Mouse (Mus musculus): Measurements from ENCODE around the gene Tmem184c.

Tmem184c gene

DNA sequence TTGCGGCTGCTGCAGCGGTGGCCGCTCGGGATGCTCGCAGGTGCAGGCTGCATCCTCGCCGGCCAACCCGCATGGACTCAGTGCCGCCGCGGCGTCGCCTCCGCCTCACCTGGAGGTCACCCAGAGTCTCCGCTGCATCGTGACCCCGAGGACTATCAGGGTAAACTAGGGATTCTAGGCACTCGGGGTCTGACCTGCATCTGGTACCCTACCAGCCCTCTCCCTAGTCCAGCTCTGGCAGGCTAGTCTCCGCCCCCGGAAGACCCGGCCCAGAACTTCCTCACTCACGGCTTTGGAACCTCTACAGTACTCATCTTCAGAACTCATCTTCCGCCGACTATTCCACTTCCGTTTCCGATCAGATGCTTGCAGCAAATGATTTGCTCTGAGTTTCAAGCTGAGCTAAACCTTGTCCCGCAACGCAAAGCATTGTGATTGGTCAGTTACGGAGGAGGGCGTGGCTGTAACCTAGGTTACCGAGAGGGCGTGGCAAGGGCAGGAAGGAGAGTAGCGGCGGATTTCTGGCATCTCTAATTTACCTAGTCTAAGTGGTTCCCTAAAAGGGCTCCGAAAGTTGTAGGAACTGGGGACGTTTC is at the start of gene Tmem184c:
Gene Tmem184c (minus strand): TSS at position 325 of the 596 bp plus-strand sequence.
- peak; percentile 91 for DNase-seq (ENCODE audit: low spot score)

DNA sequence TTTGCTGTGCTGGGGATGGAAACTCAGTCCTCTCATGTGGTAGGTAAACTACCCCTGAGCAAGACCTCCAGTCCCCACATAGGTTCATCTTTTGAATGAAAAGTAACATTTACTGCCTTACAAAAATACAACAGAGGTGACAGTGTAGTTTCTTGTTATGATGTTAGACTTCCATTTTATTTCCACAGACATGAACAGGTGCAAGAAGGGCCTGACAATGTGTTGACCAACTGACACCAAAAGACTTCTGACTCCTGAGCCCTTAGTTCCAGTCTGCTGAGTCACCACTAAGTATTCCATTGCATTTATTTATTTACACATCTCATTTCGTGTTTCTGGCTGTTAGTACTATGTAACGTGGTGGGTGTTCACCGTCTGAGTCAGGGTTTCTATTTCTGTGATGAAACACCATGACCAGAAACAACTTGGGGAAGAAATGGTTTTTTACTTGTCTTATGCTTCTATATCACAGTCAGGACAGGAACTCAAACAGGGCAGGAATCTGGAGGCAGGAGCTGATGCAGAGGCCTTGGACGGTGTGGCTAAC is 49.1 kb upstream of the Tmem184c start:
- no peak for DNase-seq (ENCODE audit: low spot score)

DNA sequence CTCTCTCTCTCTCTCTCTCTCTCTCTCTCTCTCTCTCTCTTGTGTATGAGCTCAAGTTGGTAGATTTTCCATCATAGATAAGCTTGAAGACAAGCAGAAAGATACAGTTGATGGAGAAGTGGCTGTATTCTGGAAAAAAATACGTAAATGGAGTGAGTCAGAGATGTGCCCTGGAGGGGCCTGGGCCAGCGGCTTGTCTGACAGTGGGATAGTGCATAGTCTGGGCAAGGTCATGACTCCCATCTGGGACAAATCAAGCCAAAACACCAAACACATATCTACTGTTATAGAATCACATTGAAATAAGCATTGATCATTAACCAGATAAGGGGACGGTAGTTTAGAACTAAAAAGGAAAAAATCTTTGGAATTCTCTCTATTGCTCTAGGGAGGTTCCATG is 47.9 kb upstream of the Tmem184c start:
- DNase-seq (ENCODE audit: low spot score): no peak

DNA sequence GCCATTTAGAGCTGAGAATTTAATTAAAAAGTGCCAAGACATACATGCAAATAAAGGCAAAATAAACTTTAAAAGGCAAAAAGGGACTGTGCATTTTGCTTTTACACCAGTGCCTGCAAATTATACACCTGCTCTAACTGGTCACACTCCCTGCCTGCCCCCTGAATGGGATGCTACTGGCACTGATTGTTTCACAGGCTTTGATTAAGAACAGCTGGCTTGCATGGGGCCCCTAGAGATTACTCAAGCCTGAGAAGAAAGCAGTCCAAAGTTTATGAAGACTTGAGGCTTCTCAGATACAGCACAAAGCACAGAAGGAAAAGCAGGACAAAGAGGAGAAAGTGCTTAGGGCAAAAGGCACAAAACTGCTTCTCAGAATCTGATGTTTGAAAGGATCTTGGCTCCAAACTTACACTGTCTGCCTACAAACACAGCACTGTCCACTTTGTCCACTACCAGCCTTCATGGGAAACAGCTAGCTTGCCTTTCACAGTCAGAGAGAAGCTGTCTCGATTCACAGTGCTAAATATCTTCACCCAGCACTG is 40.2 kb upstream of the Tmem184c start:
- no peak for DNase-seq (ENCODE audit: low spot score)

DNA sequence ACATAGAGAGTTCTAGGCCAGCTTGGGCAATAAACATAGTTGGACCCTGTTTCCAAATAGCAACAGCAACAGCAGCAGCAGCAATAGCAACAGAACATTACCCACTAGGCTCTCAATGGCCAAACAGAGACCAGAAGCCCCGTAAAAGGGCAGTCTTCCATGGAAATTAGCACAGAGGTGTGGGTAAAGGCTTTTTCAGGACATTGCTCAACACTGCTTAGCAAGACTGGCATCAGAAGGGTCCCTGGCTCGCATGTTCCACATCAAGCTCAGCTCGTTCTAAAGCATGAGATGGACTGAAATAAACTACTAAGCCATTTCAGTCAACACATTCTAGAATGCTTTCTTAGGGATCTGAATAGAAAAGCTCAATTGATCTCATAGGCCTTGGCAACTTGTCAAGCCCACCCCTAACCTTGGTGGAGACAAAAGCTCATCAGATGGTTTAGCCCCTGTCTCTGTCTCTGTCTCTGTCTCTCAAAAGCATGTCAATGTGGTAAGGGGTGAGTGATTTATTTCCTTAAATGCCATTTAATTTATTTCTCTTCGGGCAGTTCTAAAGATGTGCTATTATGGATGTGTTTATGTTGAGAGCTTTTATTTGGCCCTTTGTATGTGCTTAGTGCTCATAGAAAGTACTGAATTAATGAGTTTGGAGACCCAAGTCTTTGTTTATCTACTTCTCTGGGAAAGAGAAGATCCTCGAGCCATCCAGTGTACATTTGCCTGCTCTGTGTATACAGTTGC is 29.8 kb upstream of the Tmem184c start:
- DNase-seq (ENCODE audit: low spot score): no peak

DNA sequence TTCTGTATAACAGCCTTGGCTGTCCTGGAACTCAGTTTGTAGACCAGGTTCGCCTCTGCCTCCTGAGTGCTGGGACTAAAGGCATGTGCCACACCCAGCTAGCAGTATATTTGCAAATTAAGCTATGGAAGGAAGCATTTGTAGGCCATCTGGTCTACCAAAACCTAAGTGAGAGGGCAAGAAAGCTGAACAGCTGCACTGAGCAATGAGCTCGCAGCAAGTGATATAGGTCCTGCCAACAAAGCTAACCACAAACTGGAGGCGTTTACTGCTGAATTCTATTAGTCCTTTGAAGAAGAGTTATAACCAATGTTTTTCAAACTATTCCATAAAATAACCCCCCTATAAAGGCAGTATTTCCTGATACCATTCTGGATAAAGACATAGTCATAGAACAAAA is 27.1 kb upstream of the Tmem184c start:
- DNase-seq (ENCODE audit: low spot score): no peak

DNA sequence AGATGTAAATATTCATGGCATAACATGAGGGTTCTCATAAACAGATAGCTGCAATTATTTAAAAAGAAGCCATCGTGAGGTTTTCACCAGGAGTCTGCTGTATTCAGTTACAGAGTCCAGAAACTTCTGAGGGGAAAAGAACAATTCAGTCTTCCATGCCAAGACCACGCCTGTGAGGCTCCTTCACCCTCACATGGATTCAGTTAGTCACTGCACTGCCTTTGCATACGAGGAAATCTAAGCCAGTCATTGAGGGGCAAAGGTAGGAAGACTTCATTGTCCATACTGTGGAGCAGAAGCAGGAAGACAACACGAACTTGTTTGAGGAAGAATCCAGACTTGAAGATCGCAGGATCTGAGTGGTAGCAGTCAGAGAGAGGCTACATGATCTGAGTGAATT is 23.5 kb upstream of the Tmem184c start:
- no peak for DNase-seq (ENCODE audit: low spot score)

DNA sequence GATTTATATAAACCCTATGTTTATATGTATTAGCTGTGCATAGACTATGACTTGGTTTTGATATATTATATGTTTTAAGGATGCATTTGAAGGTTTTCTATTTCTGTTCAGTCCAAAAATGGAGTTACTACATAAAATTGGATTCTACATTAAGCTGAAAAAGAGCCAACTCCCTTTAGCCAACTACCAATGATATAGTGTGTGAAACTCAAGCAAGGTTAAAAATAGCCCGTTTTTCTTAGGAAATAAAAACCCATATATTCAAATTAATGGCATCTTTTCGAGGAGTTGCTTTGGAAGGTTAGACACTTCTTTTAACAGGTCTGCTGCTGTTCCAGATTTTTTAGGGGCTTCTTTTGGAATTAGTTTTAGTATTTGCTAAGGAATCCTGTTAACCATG is 22.7 kb upstream of the Tmem184c start:
- DNase-seq (ENCODE audit: low spot score): no peak

DNA sequence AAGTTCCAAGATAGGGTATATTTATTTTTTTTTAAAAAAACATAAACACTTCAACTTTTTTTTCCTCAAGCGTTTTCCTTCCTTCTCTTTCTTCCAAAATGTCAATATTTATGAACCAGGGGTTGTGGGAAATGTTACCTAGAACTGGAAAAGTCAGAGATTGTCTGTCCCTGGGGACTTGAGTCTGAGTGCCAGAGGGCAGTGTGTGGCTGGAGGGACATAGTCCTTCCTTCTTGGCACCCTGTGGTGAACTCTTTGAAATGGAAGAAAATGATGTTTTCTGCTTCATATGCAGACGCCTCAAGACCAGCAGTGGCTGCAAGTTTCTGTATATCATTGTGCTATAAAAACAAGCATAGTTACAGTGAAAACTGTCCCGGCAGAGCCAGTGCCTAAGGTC is 20.2 kb upstream of the Tmem184c start:
- DNase-seq (ENCODE audit: low spot score): no peak

DNA sequence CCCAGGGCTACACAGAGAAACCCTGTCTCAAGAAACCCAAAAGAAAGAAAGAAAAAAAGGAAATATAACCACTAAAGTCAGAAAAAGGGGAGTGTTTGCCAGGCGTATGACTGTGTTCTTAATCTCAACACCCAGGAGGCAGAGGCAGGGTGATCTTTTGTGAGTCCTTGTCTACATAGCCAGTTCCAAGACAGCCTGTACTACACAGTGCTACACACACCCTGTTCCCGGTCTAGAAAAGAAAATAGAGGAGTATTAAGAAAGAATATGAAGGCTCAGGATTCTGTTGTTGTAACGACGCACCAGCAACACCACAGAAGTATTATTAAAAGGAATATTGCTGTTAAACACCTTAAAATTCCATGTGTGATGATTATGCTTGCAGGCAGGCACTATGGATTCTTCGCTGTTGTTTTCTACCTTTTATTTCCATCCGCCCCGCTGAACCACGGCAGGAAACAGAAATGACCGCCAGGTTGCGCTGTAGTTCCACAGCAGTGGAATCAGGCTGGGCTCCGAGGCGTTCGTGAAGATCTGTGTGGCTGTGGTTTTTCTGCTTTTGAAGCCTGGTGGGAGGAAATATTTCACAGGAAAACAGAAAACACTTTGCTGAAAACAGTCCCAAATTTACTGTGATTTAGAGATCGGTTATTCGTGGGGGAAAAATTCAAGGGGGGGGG is 19.5 kb upstream of the Tmem184c start:
- peak; percentile 38 for DNase-seq (ENCODE audit: low spot score)

DNA sequence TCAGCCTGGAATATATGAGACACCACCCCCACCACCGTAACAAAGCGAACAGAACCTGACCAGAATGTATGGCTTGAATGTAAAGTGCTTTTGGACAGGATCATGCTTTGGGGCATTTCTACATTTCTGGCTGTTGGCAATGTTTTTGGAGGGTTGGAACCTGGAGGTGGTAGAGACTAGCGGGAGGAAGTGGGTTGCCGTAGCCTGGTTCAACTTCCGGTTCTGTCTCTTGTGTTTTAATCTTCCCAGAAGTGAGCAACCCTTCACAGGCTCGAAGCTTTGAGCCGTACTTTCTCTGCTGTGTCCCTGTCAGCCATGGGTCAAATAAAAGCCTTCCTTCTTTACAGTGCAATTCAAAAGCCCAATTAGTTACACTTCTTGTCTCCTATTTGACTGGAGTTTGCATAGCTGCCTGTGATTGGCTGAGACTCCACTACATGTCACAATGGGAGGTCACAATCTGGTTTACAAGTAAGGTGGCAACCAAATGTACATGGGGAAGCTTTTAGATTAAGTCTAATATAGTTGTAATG is 13.2 kb upstream of the Tmem184c start:
- no peak for DNase-seq (ENCODE audit: low spot score)

DNA sequence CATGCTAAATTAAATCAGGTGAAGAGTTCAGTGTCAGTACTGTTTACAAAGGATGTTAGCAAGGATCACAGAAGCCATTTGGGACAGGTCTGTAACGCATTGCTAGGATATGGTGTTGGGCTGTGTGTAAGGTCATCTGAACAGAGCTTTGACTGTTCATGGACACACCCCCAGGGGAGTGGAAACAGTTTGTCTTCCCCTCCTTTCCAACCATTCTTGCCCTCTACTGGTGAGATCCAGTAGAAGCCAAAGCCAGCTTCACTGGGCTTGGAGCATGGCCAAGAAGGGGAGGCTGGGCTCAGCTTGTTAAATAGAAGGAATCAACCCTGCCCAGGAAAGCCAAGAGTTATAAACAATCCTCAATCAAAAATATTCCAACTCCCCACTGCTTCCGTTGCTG is 7.4 kb upstream of the Tmem184c start:
- DNase-seq (ENCODE audit: low spot score): peak; percentile 3

DNA sequence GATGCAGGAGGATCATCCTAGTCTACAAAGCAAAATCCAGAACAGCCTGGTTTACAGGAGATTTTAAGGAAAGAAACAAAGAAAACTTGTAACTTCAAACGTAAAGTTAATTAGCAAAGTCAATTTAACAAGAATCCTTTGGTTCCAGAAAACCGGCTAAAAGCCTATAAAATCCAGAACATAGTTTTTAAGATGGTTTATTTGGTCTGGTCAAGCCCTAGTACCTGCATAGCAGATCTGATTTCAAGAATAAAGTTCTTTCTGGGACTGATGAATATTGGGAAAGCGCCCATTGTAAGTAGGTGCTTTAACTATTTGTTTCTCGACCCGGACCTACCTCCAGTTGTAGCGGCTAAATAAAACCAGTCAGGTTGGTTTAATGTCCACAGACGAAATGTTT is 877 bp downstream of the Tmem184c start:
- DNase-seq (ENCODE audit: low spot score): peak; percentile 2

DNA sequence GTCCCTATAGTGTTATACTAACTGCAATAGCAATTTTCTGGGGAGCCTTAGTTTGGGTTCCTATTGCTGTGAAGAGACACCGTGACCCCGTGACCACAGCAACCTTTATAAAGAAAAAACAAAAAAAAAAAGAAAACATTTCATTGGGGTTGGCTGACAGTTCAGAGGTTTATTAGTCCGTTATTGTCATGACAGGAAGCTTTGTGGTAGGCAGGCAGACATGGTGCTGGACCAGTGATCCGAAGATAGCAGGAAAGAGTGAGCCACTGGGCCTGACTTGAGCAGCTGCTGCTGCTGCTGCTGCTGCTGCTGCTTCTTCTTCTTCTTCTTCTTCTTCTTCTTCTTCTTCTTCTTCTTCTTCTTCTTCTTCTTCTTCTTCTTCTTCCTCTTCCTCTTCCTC is 26.3 kb downstream of the Tmem184c start:
- no peak for DNase-seq (ENCODE audit: low spot score)

DNA sequence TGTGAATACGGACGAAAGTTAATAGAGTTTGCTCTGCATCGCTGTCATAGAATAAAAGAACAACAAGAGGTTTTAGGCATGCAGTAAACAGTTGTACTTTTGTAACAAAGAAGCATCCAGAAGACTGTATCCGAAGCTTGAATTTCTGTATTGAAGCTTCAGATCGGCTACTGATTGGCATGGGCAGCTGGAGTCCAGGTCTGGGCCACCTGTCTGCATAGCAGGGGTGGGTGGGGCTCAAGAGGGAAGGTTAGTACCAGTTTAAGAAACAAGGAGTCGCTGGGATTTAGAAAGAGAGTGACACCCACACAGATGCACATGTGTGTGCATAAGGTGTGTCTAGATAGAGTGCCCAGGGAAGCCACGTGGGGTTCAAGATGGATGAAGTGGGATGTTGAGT is 32.8 kb downstream of the Tmem184c start:
- DNase-seq (ENCODE audit: low spot score): no peak

DNA sequence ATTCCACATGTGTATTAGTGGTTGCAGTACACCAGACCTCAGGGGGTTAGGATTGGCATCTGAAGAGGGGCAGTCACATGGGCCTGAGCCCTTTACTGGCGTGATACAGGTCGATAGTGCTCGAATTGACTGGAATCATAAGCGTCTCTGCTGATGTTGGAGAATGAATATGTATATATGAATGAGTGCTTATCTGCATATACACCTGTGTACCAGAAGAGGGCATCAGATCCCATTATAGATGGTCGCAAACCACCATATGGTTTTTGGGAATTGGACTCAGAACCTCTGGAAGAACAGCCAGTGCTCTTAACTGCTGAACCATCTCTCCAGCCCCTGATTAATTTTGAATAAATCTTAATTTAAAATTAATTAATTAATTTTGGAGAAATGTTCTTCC is 36.3 kb downstream of the Tmem184c start:
- no peak for DNase-seq (ENCODE audit: low spot score)

DNA sequence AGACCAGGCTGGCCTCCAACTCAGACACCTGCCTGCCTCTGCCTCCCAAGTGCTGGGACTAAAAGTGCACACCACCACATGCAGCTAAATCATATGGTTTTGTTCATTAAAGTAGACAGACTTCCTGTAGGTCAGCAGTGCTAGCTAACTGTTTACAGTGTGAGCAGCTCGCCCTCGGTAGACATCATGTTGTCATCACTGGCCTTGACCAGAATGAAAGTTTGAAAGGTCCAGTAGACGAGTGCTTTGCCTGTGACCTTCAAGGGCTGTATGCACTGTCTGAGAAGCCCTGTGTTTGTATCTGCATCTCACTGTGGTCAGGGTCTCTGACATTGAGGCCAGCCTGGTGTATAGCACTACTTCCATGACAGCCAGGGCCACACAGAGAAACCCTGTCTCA is 49.1 kb downstream of the Tmem184c start:
- no peak for DNase-seq (ENCODE audit: low spot score)

DNA sequence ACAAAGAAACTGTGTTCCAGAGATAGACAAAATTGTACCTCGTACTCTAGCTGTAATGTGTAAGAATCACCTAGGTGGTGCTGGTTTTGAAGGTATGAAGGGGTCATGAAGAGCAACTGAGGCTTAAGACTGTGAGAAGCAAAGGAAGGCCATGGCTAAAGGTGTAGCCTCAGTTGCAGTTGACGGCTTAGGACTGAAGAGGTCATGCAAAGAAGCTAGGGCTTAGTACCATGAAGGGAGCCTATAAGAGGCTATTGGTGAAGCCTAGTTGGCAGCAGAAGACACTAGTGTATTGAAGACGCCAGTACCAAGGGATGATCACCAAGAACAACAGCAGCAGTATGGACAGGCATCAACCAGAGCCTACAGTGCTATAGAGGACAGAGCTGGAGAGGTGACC is 58.0 kb downstream of the Tmem184c start:
- DNase-seq (ENCODE audit: low spot score): no peak

DNA sequence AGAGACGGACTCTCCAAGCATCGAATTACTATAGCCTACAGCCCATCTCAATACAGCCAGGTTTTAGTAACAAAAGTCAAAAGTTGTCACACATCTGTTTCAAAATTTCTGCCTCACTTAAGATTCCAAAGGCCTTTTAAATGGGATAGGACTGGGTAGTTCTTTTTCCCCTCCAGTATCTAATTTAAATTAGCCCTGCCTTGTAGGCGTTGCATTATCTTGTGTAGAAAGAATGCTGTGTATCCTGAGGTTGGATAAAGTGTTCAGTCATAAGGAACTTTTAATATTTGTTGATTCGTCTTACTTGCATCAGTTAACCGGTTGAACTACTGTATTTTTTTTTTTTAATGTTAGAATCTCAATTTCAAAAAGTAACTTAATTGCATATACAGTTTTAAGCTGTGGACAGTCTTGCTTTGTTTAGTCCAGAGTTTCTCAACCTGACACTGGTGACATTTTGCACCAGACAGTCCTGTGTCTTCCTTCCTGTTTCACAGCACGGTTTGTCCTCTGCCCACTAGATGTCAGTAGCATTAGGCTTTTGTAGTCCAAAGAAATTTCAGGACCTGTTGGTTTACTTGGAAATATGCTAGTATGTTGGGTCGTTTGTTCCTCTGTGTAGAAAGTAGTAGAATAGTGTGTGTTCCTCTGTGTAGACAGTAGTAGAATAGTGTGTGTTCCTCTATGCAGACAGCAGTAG is 60.5 kb downstream of the Tmem184c start:
- peak; percentile 56 for DNase-seq (ENCODE audit: low spot score)

DNA sequence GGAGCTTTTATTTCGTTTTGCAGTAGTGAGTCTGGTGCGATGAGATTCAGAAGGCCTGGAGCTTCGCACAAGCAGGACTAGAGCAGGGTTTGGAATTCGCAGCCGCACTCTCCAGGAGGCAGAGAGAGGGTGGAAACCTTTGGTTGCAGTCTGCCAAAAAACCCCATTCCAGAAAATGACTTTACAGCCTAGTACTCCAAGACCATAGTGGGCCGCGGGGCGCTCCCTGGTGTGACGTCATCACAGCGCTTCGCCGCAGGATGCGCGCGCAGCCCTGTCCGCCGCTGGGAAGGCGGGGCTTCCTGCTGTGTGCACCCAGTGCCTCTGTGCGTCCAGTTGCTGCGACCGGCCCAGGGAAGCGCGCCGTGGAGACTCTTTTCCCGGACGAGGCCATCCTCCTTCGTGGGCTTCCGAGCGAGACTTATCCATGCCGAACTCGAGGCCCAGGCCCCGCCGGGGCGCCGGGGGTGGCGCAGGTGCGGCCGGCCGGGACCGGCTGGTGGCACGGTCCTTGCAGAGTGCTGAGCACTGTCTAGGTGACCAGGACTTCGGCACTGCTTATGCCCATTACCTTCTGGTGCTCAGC is 61.3 kb downstream of the Tmem184c start, which contains the start of gene Prmt9:
Gene Prmt9 (plus strand): TSS at position 277 of the 586 bp plus-strand sequence.
- peak; percentile 85 for DNase-seq (ENCODE audit: low spot score)
